Mouse (Mus musculus) embryo, embryonic 11 days (tissue): ENCODE measurements around the gene Lrsam1.
A peak's percentile ranks its signal among the peaks of the same experiment; 100 is the strongest.
"Not testable (repeated sequence)": the region's sequence is repeated elsewhere in the genome, so short reads cannot be mapped to it uniquely, and the experiment has no call there.

ENCODE experiments used
- DNase-seq: peaks from one replicate; pipeline ENCODE4 v3.0.0-alpha.2; 2015

The Lrsam1 gene

GRCm38 (mm10) chr2:32961192-32961995 is at the start of gene Lrsam1, which contains the start of gene Rpl12:
Gene Lrsam1, minus strand, starts transcription at chr2:32961614.
Gene Rpl12, plus strand, starts transcription at chr2:32961559.
- DNase-seq = peak; percentile 97

GRCm38 (mm10) chr2:33009055-33009454 is 47.6 kb upstream of the Lrsam1 start:
- not testable (repeated sequence) for DNase-seq

- no peak for DNase-seq
These were observed 43.6 kb upstream of the Lrsam1 start for GRCm38 (mm10) chr2:33005041-33005440.

GRCm38 (mm10) chr2:33002144-33002543 is 40.7 kb upstream of the Lrsam1 start:
- DNase-seq = no peak

GRCm38 (mm10) chr2:32999752-33000151 is 38.3 kb upstream of the Lrsam1 start:
- DNase-seq = no peak

GRCm38 (mm10) chr2:32997792-32998191 is 36.4 kb upstream of the Lrsam1 start:
- no peak for DNase-seq

- no peak for DNase-seq
These were observed 35.7 kb upstream of the Lrsam1 start for GRCm38 (mm10) chr2:32997081-32997480.

GRCm38 (mm10) chr2:32992130-32992529 is 30.7 kb upstream of the Lrsam1 start:
- DNase-seq = no peak

- DNase-seq = peak; percentile 61
These were observed 28.9 kb upstream of the Lrsam1 start for GRCm38 (mm10) chr2:32990167-32990832.

- DNase-seq = no peak
These were observed 28.0 kb upstream of the Lrsam1 start for GRCm38 (mm10) chr2:32989376-32989775.

GRCm38 (mm10) chr2:32985844-32986243 is 24.4 kb upstream of the Lrsam1 start:
- no peak for DNase-seq

- no peak for DNase-seq
These were observed 22.2 kb upstream of the Lrsam1 start for GRCm38 (mm10) chr2:32983617-32984016.

GRCm38 (mm10) chr2:32982700-32983099 is 21.3 kb upstream of the Lrsam1 start:
- no peak for DNase-seq

- DNase-seq = peak; percentile 95
These were observed 20.4 kb upstream of the Lrsam1 start, which contains the start of gene Slc2a8 for GRCm38 (mm10) chr2:32981725-32982271. Gene Slc2a8, minus strand, starts transcription at chr2:32982083.

GRCm38 (mm10) chr2:32981281-32981680 is 19.9 kb upstream of the Lrsam1 start:
- DNase-seq = peak; percentile 34

GRCm38 (mm10) chr2:32979675-32980074 is 18.3 kb upstream of the Lrsam1 start:
- DNase-seq = no peak

GRCm38 (mm10) chr2:32978675-32979074 is 17.3 kb upstream of the Lrsam1 start:
- DNase-seq = no peak

- DNase-seq = no peak
These were observed 15.7 kb upstream of the Lrsam1 start for GRCm38 (mm10) chr2:32977114-32977513.

GRCm38 (mm10) chr2:32974216-32974615 is 12.8 kb upstream of the Lrsam1 start:
- DNase-seq = no peak

- DNase-seq = no peak
These were observed 9.8 kb upstream of the Lrsam1 start for GRCm38 (mm10) chr2:32971235-32971634.

GRCm38 (mm10) chr2:32969326-32969725 is 7.9 kb upstream of the Lrsam1 start:
- no peak for DNase-seq

GRCm38 (mm10) chr2:32968024-32968614 is 6.7 kb upstream of the Lrsam1 start:
- DNase-seq = no peak
